Mouse (Mus musculus): ENCODE results near the gene Glrx.
A peak's percentile ranks its signal among the peaks of the same experiment; 100 is the strongest.

Gene Glrx

GRCm38 (mm10) chr13:75892291-75892690 is 52.6 kb downstream of the Glrx start:
- DNase-seq: no peak

- peak; percentile 77 for DNase-seq
These were observed 53.2 kb downstream of the Glrx start for GRCm38 (mm10) chr13:75892876-75893275.
